Mouse (Mus musculus): Measurements from ENCODE around the gene Ahcyl2. TPM values are rescaled to one million over a fixed set of nuclear protein-coding genes. Genes with fewer than 3 reads are reported as not detected.

Ahcyl2 gene
- polyA plus RNA-seq, 1 experiment from 2014 or later = 2.0 TPM

GRCm38 (mm10) chr6:29891151-29891550 is 123.3 kb downstream of the Ahcyl2 start:
- 81% methylated on average over 11 of the region's 11 CpGs for WGBS (ENCODE audit: insufficient replicate concordance)

DNA sequence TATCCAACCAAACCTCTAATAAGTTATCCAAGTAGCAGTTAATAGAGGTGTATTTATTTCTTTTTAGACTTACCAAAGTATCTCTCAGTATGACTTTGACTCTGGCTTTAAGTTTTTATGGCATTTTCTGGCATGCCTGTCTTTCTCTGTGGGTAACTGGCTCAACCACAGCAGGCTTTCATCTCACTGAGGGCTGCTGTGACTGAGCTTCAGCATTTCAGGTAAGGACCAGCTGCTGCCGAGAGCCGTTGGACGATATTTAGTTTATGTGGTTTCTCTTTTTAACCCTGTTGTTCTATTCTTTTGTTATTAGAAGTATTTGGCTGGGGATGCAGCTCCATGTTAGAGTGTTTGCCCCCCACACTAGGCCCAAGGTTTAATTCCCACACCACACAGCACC is 129.2 kb downstream of the Ahcyl2 start:
- ATAC-seq (no peak), DNase-seq (no peak)
- WGBS (ENCODE audit: insufficient replicate concordance) = 90% methylated on average over 3 of the region's 3 CpGs
- Histone ChIP-seq H3K27me3 (ENCODE audit: insufficient read depth, low read length) (no peaks in the 10 kb centered on the region), H3K9me3 (ENCODE audit: low read length) (no peaks in the 10 kb centered on the region), H3K36me3 (replicated peaks; ENCODE audit: insufficient read depth, low read length) (no peaks in the 10 kb centered on the region), H3K4me3 (ENCODE audit: low read depth, low read length) (no peak overlapping the region), H3K4me2 (ENCODE audit: low read depth, low read length) (no peak overlapping the region), H3K27ac (ENCODE audit: low read depth) (no peak overlapping the region), H3K4me1 (ENCODE audit: insufficient read depth) (no peaks in the 10 kb centered on the region), H3K9ac (replicated peaks) (no peak overlapping the region)
- TF ChIP-seq EP300 (IDR thresholded peaks at IDR 0.05; ENCODE audit: low read depth) (no peak), CTCF (IDR thresholded peaks at IDR 0.05; ENCODE audit: low read depth) (no peak)

More at GRCm38 (mm10) chr6:29891151-29891550, 123.3 kb downstream of the Ahcyl2 start:
- TF ChIP-seq CTCF (IDR thresholded peaks at IDR 0.05; ENCODE audit: low read depth) = no peak
- no peak for TF ChIP-seq EP300 (IDR thresholded peaks at IDR 0.05; ENCODE audit: low read depth)
- no peak overlapping the region for H3K27ac ChIP-seq (ENCODE audit: low read depth)
- no peak overlapping the region for H3K9ac ChIP-seq (replicated peaks)
- H3K27me3 ChIP-seq (ENCODE audit: insufficient read depth, low read length) = no peaks in the 10 kb centered on the region
- no peaks in the 10 kb centered on the region for H3K4me1 ChIP-seq (ENCODE audit: insufficient read depth)
- H3K9me3 ChIP-seq (ENCODE audit: low read length) = no peaks in the 10 kb centered on the region
- no peak overlapping the region for H3K4me3 ChIP-seq (ENCODE audit: low read depth, low read length)
- no peak for ATAC-seq
- H3K4me2 ChIP-seq (ENCODE audit: low read depth, low read length) = no peak overlapping the region
- no peak for DNase-seq
- no peaks in the 10 kb centered on the region for H3K36me3 ChIP-seq (replicated peaks; ENCODE audit: insufficient read depth, low read length)

- H3K4me2 ChIP-seq (ENCODE audit: low read depth, low read length) = no peak overlapping the region
- H3K27me3 ChIP-seq (ENCODE audit: insufficient read depth, low read length) = no peaks in the 10 kb centered on the region
- H3K27ac ChIP-seq (ENCODE audit: low read depth) = no peak overlapping the region
- H3K9ac ChIP-seq (replicated peaks) = no peak overlapping the region
- no peak for DNase-seq
- no peaks in the 10 kb centered on the region for H3K9me3 ChIP-seq (ENCODE audit: low read length)
- H3K36me3 ChIP-seq (replicated peaks; ENCODE audit: insufficient read depth, low read length) = 0 out of 2 replicates have a peak, but pooled peaks cover 5% of the 10 kb centered on the region
- no peak overlapping the region for H3K4me3 ChIP-seq (ENCODE audit: low read depth, low read length)
- 80% methylated on average over 1 of the region's 1 CpGs for WGBS (ENCODE audit: insufficient replicate concordance)
- no peak for ATAC-seq
- no peak for TF ChIP-seq CTCF (IDR thresholded peaks at IDR 0.05; ENCODE audit: low read depth)
- no peak for TF ChIP-seq EP300 (IDR thresholded peaks at IDR 0.05; ENCODE audit: low read depth)
- no peaks in the 10 kb centered on the region for H3K4me1 ChIP-seq (ENCODE audit: insufficient read depth)
Observed at GRCm38 (mm10) chr6:29901450-29901849, 133.6 kb downstream of the Ahcyl2 start.

GRCm38 (mm10) chr6:29902256-29902655 is 134.4 kb downstream of the Ahcyl2 start:
- no peak overlapping the region for H3K4me3 ChIP-seq (ENCODE audit: low read depth, low read length)
- H3K36me3 ChIP-seq (replicated peaks; ENCODE audit: insufficient read depth, low read length) = 0 out of 2 replicates have a peak, but pooled peaks cover 5% of the 10 kb centered on the region
- ATAC-seq = no peak
- H3K27ac ChIP-seq (ENCODE audit: low read depth) = no peak overlapping the region
- TF ChIP-seq EP300 (IDR thresholded peaks at IDR 0.05; ENCODE audit: low read depth) (no peak), CTCF (IDR thresholded peaks at IDR 0.05; ENCODE audit: low read depth) (no peak)
- H3K27me3 ChIP-seq (ENCODE audit: insufficient read depth, low read length) = no peaks in the 10 kb centered on the region
- no peak overlapping the region for H3K4me2 ChIP-seq (ENCODE audit: low read depth, low read length)
- no peaks in the 10 kb centered on the region for H3K9me3 ChIP-seq (ENCODE audit: low read length)
- no peaks in the 10 kb centered on the region for H3K4me1 ChIP-seq (ENCODE audit: insufficient read depth)
- no peak for DNase-seq
- WGBS (ENCODE audit: insufficient replicate concordance) = 52% methylated on average over 2 of the region's 2 CpGs
- H3K9ac ChIP-seq (replicated peaks) = no peak overlapping the region

DNA sequence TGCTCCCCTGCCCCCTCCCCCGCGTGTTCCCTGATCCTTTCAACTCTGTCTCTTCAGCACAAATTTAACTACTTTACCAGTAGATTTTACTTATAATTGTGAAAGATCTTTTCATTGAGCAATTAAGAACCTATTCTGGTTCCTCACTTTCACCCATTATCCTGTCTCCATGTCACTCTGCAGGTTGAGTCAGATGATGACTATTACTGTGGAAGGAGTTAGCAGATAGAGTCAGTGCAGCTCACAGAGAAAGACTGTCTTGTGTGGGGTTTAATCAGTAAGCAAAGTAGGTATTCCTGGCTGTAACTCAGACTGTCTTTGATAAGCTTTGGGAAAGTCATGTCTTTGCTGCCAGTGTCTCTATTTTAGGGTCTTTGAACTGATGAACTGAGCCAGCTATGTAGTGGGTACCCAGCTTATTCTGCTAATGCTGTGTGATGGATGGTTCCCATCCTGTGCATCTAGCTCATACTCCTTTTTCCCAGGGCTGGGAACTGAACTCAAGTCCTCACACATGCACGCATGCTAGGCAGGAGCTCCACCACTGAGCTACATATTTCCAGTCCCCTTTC is 135.6 kb downstream of the Ahcyl2 start:
- H3K4me1 ChIP-seq (ENCODE audit: insufficient read depth) = no peaks in the 10 kb centered on the region
- no peak overlapping the region for H3K9ac ChIP-seq (replicated peaks)
- 0 out of 2 replicates have a peak, but pooled peaks cover 5% of the 10 kb centered on the region for H3K36me3 ChIP-seq (replicated peaks; ENCODE audit: insufficient read depth, low read length)
- no peak for TF ChIP-seq EP300 (IDR thresholded peaks at IDR 0.05; ENCODE audit: low read depth)
- no peak for TF ChIP-seq CTCF (IDR thresholded peaks at IDR 0.05; ENCODE audit: low read depth)
- no peaks in the 10 kb centered on the region for H3K27me3 ChIP-seq (ENCODE audit: insufficient read depth, low read length)
- H3K27ac ChIP-seq (ENCODE audit: low read depth) = no peak overlapping the region
- ATAC-seq (no peak), DNase-seq (no peak)
- no peaks in the 10 kb centered on the region for H3K9me3 ChIP-seq (ENCODE audit: low read length)
- no peak overlapping the region for H3K4me3 ChIP-seq (ENCODE audit: low read depth, low read length)
- WGBS (ENCODE audit: insufficient replicate concordance) = 86% methylated on average over 3 of the region's 3 CpGs
- no peak overlapping the region for H3K4me2 ChIP-seq (ENCODE audit: low read depth, low read length)

DNA sequence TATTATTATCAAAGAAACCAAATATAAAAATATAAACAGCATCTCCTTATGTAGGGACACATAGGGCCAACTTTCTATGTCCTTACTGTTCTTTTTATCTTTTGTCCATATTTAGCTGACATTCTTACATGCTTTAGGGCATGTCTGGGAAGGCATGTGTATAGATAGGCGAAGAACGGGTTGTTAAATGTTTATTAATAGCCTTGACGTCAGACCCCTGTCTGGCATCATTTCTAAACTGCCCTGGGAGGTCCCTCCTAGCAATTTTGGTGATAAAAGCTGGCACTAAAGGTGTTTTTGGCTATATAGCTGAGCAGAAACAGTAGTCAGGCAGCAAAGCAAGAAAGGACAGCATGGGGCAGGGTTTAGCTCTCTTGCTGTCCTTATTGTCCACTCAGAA is 136.5 kb downstream of the Ahcyl2 start:
- ATAC-seq (no peak), DNase-seq (no peak)
- no peak overlapping the region for H3K27ac ChIP-seq (ENCODE audit: low read depth)
- WGBS (ENCODE audit: insufficient replicate concordance) = 74% methylated on average over 3 of the region's 3 CpGs
- no peaks in the 10 kb centered on the region for H3K9me3 ChIP-seq (ENCODE audit: low read length)
- no peak overlapping the region for H3K4me3 ChIP-seq (ENCODE audit: low read depth, low read length)
- H3K9ac ChIP-seq (replicated peaks) = no peak overlapping the region
- TF ChIP-seq EP300 (IDR thresholded peaks at IDR 0.05; ENCODE audit: low read depth) = no peak
- H3K4me1 ChIP-seq (ENCODE audit: insufficient read depth) = no peaks in the 10 kb centered on the region
- no peak overlapping the region for H3K4me2 ChIP-seq (ENCODE audit: low read depth, low read length)
- H3K27me3 ChIP-seq (ENCODE audit: insufficient read depth, low read length) = no peaks in the 10 kb centered on the region
- H3K36me3 ChIP-seq (replicated peaks; ENCODE audit: insufficient read depth, low read length) = 0 out of 2 replicates have a peak, but pooled peaks cover 7% of the 10 kb centered on the region
